30 mouse cellular contexts compared by ENCODE assay signal in genomic region chr8:45605419-45605818, GRCm38 (mm10).
"Had no signal": no experiment of that assay in that cellular context is flagged by ENCODE, and none has a peak within 500 bp of the region (broad histone marks: within the 10 kb centered on the region; RNA-seq: fewer than 3 reads in every experiment).

No protein-coding gene starts in this region.

- H3K27ac ChIP-seq: limb, embryonic 10.5 days; limb, embryonic 12.5 days; limb, embryonic 13.5 days; limb, embryonic 15.5 days; liver, embryonic 12.5 days; liver, embryonic 13.5 days; liver, embryonic 14.5 days; liver, embryonic 15.5 days; lung, embryonic 15.5 days; macrophage; midbrain, embryonic 10.5 days; midbrain, embryonic 12.5 days; midbrain, embryonic 13.5 days; midbrain, embryonic 15.5 days; neural tube, embryonic 12.5 days had no signal

- H3K4me3 ChIP-seq: limb, embryonic 10.5 days; limb, embryonic 12.5 days; limb, embryonic 13.5 days; limb, embryonic 15.5 days; liver, embryonic 12.5 days; liver, embryonic 13.5 days; liver, embryonic 15.5 days; lung, embryonic 15.5 days; megakaryocyte, embryonic 14.5 days; midbrain, embryonic 10.5 days; midbrain, embryonic 12.5 days; midbrain, embryonic 13.5 days; midbrain, embryonic 15.5 days; myocyte; neural tube, embryonic 12.5 days had no signal

- DNase-seq: left cerebral cortex, postnatal 4 days; liver; liver, embryonic 13.5 days; liver, postnatal 0 days; lung, adult 18-20 months; lung, adult 2 months; lung, embryonic 14.5 days; lung, postnatal 10 days; lung, postnatal 14 days; lung, postnatal 36 days; lung, postnatal 4 days; midbrain, embryonic 14.5 days had no signal

- ATAC-seq: liver, embryonic 12.5 days; liver, postnatal 0 days; lung, postnatal 0 days; midbrain, embryonic 13.5 days; midbrain, embryonic 15.5 days; midbrain, embryonic 16.5 days had no signal

- H3K4me1 ChIP-seq: limb, embryonic 10.5 days; limb, embryonic 12.5 days; limb, embryonic 13.5 days; liver, embryonic 12.5 days; liver, embryonic 13.5 days; liver, embryonic 15.5 days; megakaryocyte, embryonic 14.5 days; midbrain, embryonic 12.5 days; midbrain, embryonic 15.5 days; neural tube, embryonic 12.5 days had no signal
